Mouse (Mus musculus): ENCODE measurements around the gene Gm10799.
"Not testable (repeated sequence)": the region's sequence is repeated elsewhere in the genome, so short reads cannot be mapped to it uniquely, and the experiment has no call there.

DNA sequence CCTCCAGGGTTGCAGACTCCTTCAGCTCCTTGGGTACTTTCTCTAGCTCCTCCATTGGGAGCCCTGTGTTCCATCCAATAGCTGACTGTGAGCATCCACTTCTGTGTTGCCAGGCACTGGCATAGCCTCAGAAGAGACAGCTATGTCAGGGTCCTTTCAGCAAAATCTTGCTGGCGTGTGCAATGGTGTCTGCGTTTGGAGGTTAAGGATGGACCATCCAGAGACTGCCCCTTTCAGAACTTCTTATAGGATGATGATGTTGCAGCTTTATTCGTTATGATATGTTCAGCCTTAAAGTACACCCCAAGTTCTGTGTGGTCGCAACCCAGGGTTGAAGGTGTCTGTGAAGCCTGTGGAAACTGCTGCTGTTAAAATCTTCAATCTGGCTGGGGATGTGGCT, 29.0 kb upstream of the Gm10799 start:
- TF ChIP-seq POLR2A (IDR thresholded peaks at IDR 0.05; ENCODE audit: insufficient read depth, low read depth, low read length); EP300 (IDR thresholded peaks at IDR 0.05; ENCODE audit: insufficient read depth, low read depth, low read length); CTCF (IDR thresholded peaks at IDR 0.05): not testable (repeated sequence)
